Mouse (Mus musculus) brain, embryonic 14.5 days (tissue): Measurements from ENCODE around the gene Mab21l3. TPM values are rescaled to one million over a fixed set of nuclear protein-coding genes. Genes with fewer than 3 reads are reported as not detected.
A peak's percentile ranks its signal among the peaks of the same experiment; 100 is the strongest.
"Not testable (repeated sequence)": the region's sequence is repeated elsewhere in the genome, so short reads cannot be mapped to it uniquely, and the experiment has no call there.

Experiments
- DNase-seq: peaks from one replicate; pipeline ENCODE4 v3.0.0-alpha.2; 2011; ENCODE audit warnings: low read depth
- CTCF ChIP-seq: fragments of 200-500 bp; IDR thresholded peaks from 2 replicates; pipeline ENCODE4 v1.5.1; 2012; ENCODE audit warnings: inconsistent platforms, mild to moderate bottlenecking, moderate library complexity, borderline replicate concordance; ENCODE audit not compliant: insufficient read depth, insufficient read length; ENCODE audit errors: extremely low read depth
- POLR2A ChIP-seq: fragments of 200-500 bp; IDR thresholded peaks from 2 replicates; pipeline ENCODE4 v1.6.1; 2012; ENCODE audit warnings: mild to moderate bottlenecking, inconsistent platforms, borderline replicate concordance; ENCODE audit not compliant: poor library complexity, insufficient read depth, insufficient read length, severe bottlenecking; ENCODE audit errors: extremely low read depth
- polyA plus RNA-seq: library from polyadenylated mRNA; depleted of rRNA; stranded (reverse); fragments of >200 nt; gene quantifications from 2 replicates; pipeline ENCODE4 v1.2.3, GENCODE M21; 2012

Mab21l3 gene
- polyA plus RNA-seq, 1 experiment = 0.51 TPM

DNA sequence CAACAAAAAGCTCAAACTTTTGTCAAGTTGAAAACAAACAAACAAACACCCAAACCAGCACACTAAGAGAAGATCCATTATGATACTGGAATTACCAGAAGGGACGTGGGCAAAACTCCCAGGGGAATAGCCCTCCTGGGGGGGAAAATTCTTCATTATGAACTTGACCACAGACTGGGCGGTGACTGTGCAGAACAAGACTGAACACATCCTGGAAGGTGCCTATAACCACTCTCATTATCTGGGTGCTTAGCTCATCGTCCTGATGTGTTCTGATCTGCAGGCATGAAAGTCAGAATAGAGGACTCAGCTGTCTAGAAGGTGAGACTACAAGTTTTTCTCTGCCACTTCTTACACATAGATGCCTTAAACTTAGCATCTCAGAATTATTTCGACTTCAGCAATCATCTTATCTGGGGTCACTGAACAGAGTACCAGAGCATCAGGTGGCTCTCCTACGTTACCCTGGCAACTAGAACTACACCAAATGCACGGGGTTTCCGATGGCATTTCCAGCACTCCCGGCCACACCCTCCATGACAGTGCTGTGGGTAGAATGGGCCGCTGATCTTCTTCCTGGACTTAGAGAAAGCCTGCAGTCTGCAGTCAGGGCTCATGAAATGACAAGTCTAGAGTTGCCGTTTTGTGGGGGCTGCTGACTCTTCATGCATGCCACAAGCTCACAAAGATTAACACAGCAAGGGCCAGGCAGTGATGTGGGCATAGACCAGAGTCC lies 18.7 kb downstream of the Mab21l3 start:
- DNase-seq = no peak
- no peak for TF ChIP-seq CTCF
- TF ChIP-seq POLR2A = no peak

DNA sequence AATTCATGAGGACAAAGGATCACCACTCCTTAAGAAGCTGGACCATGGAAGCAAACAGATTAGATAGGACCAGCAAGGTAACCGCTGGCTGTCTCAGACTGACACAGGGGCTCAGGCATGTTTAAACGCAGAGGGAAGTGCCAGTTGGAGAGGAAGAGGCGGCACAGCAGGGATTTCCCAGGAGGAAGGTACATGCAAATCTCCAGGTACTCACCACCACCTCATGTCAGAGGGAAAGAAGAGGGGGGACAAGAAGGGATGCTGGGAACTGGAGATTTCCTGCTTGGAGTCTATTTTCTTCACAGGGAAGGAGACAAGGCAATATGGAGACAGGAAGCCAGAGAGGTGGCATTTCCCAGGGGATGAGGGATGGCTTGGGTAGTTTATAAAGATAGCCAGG lies 20.2 kb downstream of the Mab21l3 start:
- no peak for DNase-seq
- TF ChIP-seq POLR2A (no peak), CTCF (no peak)

DNA sequence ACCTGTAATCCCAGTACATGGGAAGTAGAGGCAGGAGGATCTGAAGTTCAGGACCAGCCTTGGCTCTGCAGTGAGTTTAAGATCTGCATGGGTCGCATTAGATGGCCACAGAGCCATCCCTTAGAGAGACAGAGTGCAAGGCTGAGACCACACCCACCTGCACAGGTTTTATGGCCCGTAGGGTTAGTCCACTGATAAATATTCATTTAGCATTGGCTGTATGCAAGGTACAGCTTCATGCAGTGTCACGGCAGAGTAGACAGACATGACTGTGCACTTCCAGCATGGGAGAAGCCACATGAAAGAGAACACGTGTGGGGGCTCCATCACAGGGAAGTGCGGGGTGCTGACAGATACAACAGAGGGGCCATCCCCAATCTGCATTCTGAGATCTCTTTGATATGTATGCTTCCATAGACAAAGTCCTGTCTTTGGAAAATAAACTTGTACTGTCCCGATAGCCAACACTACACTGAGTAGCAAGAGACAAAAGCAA lies 21.5 kb downstream of the Mab21l3 start:
- no peak for TF ChIP-seq POLR2A
- TF ChIP-seq CTCF = no peak
- no peak for DNase-seq

DNA sequence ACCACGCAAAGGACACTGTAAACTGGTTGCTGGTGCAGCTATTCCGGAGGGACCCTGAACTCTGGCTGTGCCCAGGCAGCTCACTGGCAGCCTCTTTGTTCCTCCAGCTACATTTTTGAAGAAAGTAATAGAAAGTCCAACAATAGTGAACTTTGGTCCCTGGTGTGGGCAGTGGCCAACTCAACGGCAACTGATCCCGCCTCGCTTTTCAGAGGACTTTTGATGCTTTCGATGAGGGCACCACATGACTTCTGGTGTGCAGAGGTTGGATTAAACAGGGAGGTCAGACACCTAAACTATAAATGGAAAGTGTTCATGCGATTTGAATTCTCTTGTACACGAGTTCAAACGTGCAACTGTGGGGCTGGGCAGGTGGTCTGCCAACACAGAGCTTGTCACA lies 24.4 kb downstream of the Mab21l3 start:
- TF ChIP-seq CTCF = no peak
- TF ChIP-seq POLR2A = no peak
- no peak for DNase-seq

DNA sequence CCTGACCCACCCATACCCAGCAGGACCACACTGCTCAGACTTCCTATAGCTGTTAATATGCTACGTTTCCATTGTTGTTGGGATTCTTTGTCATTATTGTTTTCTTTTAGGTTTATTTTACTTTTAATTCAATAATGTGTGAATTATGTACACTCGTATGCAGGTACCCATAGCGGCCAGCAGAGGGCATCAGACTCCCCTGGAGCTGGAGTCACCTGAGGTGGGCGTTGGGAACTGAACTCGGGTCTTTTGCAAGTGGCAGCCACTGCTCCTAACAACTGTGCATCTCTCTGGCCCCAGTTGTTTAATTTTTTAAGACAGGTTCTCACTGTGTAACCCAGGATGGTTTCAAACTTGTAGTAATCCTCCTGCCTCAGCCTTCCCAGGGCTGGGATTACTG lies 26.7 kb downstream of the Mab21l3 start:
- TF ChIP-seq POLR2A (no peak), CTCF (peak; percentile 44; the same call in 1 of the 2 replicates)
- DNase-seq = no peak

DNA sequence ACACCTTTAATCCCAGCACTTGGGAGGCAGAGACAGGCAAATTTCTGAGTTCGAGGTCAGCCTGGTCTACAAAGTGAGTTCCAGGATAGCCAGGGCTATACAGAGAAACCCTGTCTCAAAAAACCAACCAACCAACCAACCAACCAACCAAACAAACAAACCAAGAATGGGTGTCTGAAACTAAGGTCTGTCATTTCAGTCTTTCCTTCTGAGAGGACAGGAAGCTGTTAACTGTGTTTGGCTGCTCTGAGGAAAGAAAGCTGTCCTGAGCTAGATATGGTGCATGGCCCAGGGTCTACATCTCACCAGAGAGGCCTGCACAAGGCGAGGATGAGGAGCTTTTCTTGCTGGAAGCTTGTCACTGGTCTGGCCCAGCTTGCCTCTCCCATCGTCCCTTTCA lies 28.1 kb downstream of the Mab21l3 start:
- not testable (repeated sequence) for DNase-seq

DNA sequence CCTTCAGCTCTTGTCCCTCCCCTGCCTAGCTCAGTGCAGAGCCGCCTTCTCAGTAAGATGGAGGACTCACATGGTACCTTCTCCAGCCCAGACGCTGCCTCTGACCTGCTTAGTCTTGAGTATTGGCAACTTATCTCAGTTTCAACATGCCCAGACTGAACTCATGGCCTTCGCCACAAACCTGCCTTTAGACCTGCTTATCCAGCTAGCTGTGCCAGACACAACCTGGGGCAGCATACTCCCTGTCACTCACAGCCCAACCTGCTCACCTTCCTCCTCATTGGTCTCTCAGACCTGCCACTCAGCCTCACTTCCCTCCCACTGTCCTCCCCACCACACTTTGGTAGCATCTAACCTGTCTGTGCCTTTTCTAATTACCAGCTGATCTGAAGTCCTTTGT lies 32.8 kb downstream of the Mab21l3 start:
- no peak for TF ChIP-seq CTCF
- TF ChIP-seq POLR2A = no peak
- DNase-seq = no peak

DNA sequence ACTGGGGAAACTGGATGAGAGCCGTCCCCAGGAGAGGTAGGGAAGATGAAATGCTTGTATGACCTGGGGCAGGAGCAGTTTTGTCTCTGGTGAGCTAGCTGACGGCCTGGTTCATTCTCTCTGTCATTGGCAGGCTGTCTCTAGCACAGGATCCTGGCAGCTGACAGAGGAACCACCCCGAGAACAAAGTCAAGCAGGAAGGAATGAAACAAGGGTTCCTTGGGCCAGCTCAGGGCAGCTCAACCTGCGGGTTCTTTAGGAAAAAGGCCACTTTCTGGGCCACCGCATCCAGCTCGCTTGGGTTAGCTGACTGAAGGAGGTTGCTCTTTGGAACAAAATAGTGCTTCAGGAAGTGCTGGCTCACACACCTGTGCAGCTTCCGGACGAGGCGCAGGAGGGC lies 34.0 kb downstream of the Mab21l3 start:
- TF ChIP-seq POLR2A (no peak), CTCF (no peak)
- DNase-seq = no peak

DNA sequence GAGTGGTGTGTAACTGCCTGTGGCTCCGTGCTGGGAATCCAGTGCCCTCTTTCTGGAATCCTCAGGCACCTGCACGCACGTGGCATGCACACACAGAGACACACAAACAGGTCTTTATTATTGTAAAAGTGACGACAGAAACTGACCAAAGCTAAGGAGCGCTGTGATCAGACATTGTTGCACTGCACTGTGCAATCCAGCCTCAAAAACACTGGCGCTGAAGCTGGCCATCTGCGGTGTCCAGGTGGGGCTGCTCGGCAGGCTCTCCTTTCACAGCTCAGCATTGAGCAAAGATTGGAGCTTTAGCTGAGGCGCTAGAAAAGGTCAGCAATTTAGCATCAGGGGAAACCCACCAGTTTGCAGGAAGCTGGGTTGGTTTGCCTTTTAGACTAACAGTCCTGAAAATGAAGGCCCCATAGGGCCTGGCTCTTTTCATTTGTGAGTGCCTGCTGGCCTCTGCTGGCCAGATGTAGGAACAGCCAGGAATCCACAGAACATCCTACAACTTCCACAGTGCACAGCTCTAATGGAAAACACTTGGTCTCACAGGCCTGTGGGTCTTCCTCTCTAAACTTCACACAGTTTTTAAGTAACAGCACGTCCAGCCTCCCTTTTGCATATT lies 36.3 kb downstream of the Mab21l3 start:
- TF ChIP-seq CTCF = peak; percentile 92
- no peak for TF ChIP-seq POLR2A
- DNase-seq = peak; percentile 86

DNA sequence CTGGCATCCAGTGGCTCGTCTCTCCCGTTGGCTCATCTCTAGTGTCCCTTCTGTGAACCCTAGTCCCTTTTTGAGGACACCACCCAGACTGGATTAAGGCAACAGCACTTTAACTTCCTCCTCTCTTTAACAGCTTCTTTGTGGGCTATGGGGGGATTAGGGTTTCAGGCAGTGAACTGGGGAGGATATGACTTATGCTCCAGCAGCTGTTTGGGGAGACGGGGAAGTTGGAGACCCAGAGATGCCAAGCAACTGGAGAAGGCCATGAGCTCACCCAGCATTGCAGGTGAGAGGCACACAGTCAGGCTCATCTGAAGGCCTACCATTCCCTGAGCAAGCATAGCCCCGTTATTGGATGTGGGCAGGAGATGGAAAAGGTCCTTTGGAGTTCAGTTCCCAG lies 36.8 kb downstream of the Mab21l3 start:
- no peak for DNase-seq
- TF ChIP-seq CTCF = no peak
- no peak for TF ChIP-seq POLR2A

DNA sequence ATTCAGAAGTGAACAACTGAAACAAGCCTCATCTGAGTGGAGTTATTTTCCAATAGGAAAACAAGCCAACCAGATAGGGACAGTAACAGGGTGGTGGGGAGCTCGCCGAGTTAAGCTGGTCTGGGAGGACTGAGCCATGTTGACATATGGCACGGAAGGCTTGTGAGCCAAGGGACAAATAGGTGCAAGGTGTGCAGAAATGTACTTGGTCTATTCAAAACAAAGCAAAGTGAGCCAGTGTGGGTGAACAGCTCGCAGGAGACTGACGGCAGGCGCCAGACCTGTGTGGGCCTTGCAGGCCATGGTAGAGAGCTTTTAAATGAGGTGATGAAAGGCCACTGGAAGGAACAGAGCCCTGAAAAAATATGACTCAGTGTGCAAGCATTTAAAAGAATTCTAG lies 41.1 kb downstream of the Mab21l3 start:
- no peak for DNase-seq
- no peak for TF ChIP-seq POLR2A

DNA sequence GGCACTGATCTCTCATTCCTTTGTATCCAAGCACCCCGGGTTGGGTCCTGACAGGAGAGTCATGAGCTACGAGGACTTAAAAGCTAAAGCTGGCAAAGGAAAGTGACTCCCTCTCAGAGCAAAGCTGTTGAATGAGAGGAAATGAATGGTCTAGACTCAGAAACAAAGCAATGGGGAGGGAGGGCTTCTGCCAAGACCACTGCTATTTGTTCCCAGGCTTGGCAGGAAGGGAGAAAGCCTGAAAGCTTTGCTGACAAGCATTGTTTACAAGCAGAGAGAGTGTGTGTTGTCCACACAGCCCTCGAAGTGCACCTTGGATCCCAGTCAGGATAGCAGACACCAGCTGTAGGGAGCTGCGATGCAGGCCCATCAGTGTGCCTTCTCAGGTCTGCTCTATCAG lies 41.8 kb downstream of the Mab21l3 start:
- peak; percentile 90 for DNase-seq
- TF ChIP-seq POLR2A (no peak), CTCF (no peak)
